Comparison of ENCODE assay signal across 8 mouse cellular contexts in the genomic region with DNA sequence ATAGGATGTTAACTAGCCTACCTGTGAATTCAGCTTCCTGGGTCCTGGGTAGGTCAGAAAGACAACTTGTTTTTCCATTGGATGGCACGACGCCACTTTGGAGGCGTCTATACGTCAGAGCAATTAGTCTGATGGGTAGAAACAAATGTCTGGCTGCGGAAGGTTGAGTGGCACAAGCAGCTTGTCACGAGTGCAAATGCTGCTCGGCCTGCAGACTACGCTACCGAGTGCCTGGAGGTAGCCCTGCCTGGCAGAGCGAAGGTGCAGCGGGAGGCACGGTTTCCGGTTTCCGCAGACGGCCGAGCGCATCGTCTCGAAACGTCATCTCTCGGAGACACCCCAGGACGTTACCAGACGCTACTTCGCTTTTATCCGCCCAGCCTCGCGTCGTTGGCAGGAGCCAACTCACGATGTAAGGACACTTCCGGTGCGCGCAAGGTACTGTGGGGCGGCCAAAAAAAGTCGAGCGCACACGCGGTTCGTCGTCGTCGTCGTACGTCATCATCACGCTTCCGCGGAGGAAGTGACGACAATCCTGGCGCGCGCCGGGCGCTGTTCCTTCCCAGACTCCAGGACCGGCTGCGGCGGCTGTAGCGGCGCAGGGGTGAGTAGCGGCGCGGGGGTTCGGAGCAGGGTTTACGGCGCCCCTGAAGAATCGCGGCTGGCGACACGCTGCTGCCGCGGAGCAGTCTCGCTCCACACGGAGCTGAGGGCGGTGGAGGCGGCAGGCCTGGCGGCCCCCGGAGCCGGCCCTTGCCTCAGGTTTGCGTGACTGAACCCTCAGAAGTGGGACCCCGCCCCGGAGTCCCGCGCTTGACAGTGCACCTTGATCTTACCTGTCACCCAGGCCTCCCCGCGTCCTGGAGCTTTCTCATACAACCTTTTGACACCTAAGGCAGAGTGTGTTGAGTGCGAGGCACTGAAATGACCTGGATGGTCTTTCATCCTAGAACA. TPM values are rescaled to one million over a fixed set of nuclear protein-coding genes. Genes with fewer than 3 reads are reported as not detected.
A peak's percentile ranks its signal among the peaks of the same experiment; 100 is the strongest.
DNase-seq lines count a peak whose midpoint lies in the region; ATAC-seq and TF ChIP-seq lines count a peak whose summit lies in the region.

Gene Cdk11b, plus strand, starts transcription at position 517 of the 954 bp plus-strand sequence.

- H3K27me3 ChIP-seq in kidney, embryonic 14.5 days (ENCODE audit: control insufficient read depth, insufficient read depth, low read length) = no peaks in the 10 kb centered on the region
- H3K27me3 ChIP-seq in limb, embryonic 15.5 days = no peaks in the 10 kb centered on the region

- H3K4me3 ChIP-seq in bone marrow macrophage, adult 2 months (ENCODE audit: insufficient read depth, low read length) = peak within 1 kb of the TSS; percentile 80
- H3K4me3 ChIP-seq in embryonic fibroblast, embryonic 13.5 days (ENCODE audit: insufficient read depth, low read length) = peak within 1 kb of the TSS; percentile 92
- H3K4me3 ChIP-seq in kidney, embryonic 14.5 days (ENCODE audit: low read length) = peak within 1 kb of the TSS; percentile 84
- peak within 1 kb of the TSS; percentile 100 for H3K4me3 ChIP-seq in limb, embryonic 15.5 days

- H3K4me2 ChIP-seq in kidney, embryonic 14.5 days (replicated peaks; ENCODE audit: low read depth, low read length) = peak within 1 kb of the TSS; percentile 76
- H3K4me2 ChIP-seq in limb, embryonic 15.5 days = peak within 1 kb of the TSS; percentile 66

- ATAC-seq in kidney, embryonic 14.5 days (ENCODE audit: low FRiP score, low TSS enrichment) = peak; percentile 100
- ATAC-seq in limb, embryonic 15.5 days (ENCODE audit: insufficient number of reproducible peaks, low FRiP score, low TSS enrichment, low read depth) = peak; percentile 100

- peak within 1 kb of the TSS; percentile 81 for H3K27ac ChIP-seq in bone marrow macrophage, adult 2 months (ENCODE audit: insufficient read depth, low read depth, low read length)
- peak within 1 kb of the TSS; percentile 80 for H3K27ac ChIP-seq in embryonic fibroblast, embryonic 13.5 days (ENCODE audit: insufficient read depth, low read length)
- peak within 1 kb of the TSS; percentile 81 for H3K27ac ChIP-seq in kidney, embryonic 14.5 days (ENCODE audit: low read depth, low read length)
- H3K27ac ChIP-seq in limb, embryonic 15.5 days = peak within 1 kb of the TSS; percentile 96

- under 1% methylated on average over 84 of the region's 84 CpGs for WGBS in kidney, embryonic 14.5 days
- WGBS in limb, embryonic 15.5 days = under 1% methylated on average over 83 of the region's 84 CpGs

- 0 out of 2 replicates have a peak, but pooled peaks cover 2% of the 10 kb centered on the region for H3K4me1 ChIP-seq in bone marrow macrophage, adult 2 months (ENCODE audit: control insufficient read depth, insufficient read depth, low read length)
- H3K4me1 ChIP-seq in embryonic fibroblast, embryonic 13.5 days (ENCODE audit: control insufficient read depth, insufficient read depth, low read length) = no peaks in the 10 kb centered on the region
- peaks cover 6% of the 10 kb centered on the region for H3K4me1 ChIP-seq in kidney, embryonic 14.5 days (ENCODE audit: control insufficient read depth, insufficient read depth, low read length)
- peaks cover 7% of the 10 kb centered on the region for H3K4me1 ChIP-seq in limb, embryonic 15.5 days

- peak; percentile 100 for DNase-seq in A20 (ENCODE audit: low read depth, low spot score)
- peak; percentile 92 to 94 for DNase-seq in heart, adult 9 months (ENCODE audit: low spot score in 2 of 2)
- peak; percentile 90 to 92 for DNase-seq in monocyte, adult 2 months (ENCODE audit: low read depth in 1 of 2, low spot score in 2 of 2)
- peak; percentile 97 for DNase-seq in spleen, postnatal 36 days (ENCODE audit: low spot score in 2 of 2)

- peak within 1 kb of the TSS; percentile 83 for H3K9ac ChIP-seq in kidney, embryonic 14.5 days (ENCODE audit: low read depth, low read length)
- H3K9ac ChIP-seq in limb, embryonic 15.5 days = peak within 1 kb of the TSS; percentile 82

- TF ChIP-seq CTCF in bone marrow macrophage, adult 2 months (IDR thresholded peaks at IDR 0.05; ENCODE audit: low read depth, low read length) = no peak
- TF ChIP-seq CTCF in embryonic fibroblast, embryonic 13.5 days (IDR thresholded peaks at IDR 0.05; ENCODE audit: borderline replicate concordance, insufficient read depth, low read length) = no peak

- peaks cover 49% of the 10 kb centered on the region for H3K36me3 ChIP-seq in kidney, embryonic 14.5 days (ENCODE audit: control insufficient read depth, insufficient read depth, low read length)
- peaks cover 49% of the 10 kb centered on the region for H3K36me3 ChIP-seq in limb, embryonic 15.5 days

- no peaks in the 10 kb centered on the region for H3K9me3 ChIP-seq in kidney, embryonic 14.5 days (ENCODE audit: control insufficient read depth, low read length)
- H3K9me3 ChIP-seq in limb, embryonic 15.5 days = no peaks in the 10 kb centered on the region

- 0 out of 2 replicates have a peak, but pooled peaks have one; percentile 69 for TF ChIP-seq POLR2A in bone marrow macrophage, adult 2 months (IDR thresholded peaks at IDR 0.05; ENCODE audit: borderline replicate concordance, low read depth, low read length)
- peak; percentile 94 for TF ChIP-seq POLR2A in embryonic fibroblast, embryonic 13.5 days (IDR thresholded peaks at IDR 0.05; ENCODE audit: low read depth, low read length)

RNA-seq across cellular contexts. Expression of gene Cdk11b, which starts in this region (rescaled TPM):
- polyA plus RNA-seq in bone marrow macrophage, adult 2 months (2012; ENCODE audit: insufficient read depth, insufficient read length, missing spikeins) = 102 and 117 TPM in 2 replicates
- polyA plus RNA-seq in embryonic fibroblast, embryonic 13.5 days (2011; ENCODE audit: insufficient read length, low read depth, missing spikeins) = 75.2 and 77.0 TPM in 2 replicates
- 51.9 and 57.0 TPM in 2 replicates for polyA plus RNA-seq in kidney, embryonic 14.5 days (2014; fragmentation: Nextera tagmentation; extraction: Ambion mirVana)
- 58.8 and 59.9 TPM in 2 replicates for polyA plus RNA-seq in limb, embryonic 15.5 days (2015; fragmentation: Nextera tagmentation; extraction: Ambion mirVana)

Comparison
In these comparisons a context has a peak if more than half of its experiments do, and no peak if none do; other contexts are left out.
1. Peak in every context shown above with its lines: DNase-seq, ATAC-seq, H3K4me3 ChIP-seq and H3K27ac ChIP-seq.